Mouse (Mus musculus): ENCODE data around the gene Dock7. TPM values are rescaled to one million over a fixed set of nuclear protein-coding genes. Genes with fewer than 3 reads are reported as not detected.

The Dock7 gene
- total and polyA plus RNA-seq, 3 experiments, result 0.30 TPM; not detected in 2

GRCm38 (mm10) chr4:98924071-98924905 is 196.4 kb downstream of the Dock7 start:
- in situ Hi-C loops (cut with MboI; ENCODE audit: low pct_ligation_motif_present, low pct_unique_long_range_greater_than_20kb, low sequenced_read_pairs) (loop anchor here (25.0 kb wide), 1 partner anchor 537 kb away; the partner anchor contains the start of genes Patj and Tm2d1), dilution Hi-C loops (cut with MboI; ENCODE audit: extremely low pct_ligation_motif_present, extremely low pct_unique_long_range_greater_than_20kb, low sequenced_read_pairs) (no loop called here)
- Histone ChIP-seq H3K36me3 (replicated peaks in 1 of 2; ENCODE audit: control insufficient read depth in 1 of 2, insufficient read depth in 1 of 2, low read length in 1 of 2) (peaks cover 0 to 10% of the 10 kb centered on the region in 2 experiments), H3K27me3 (replicated peaks) (no peaks in the 10 kb centered on the region), H3K27ac (ENCODE audit: insufficient read depth, low read depth) (peak overlapping the region; percentile 90), H3K9ac (ENCODE audit: insufficient read depth, low read depth) (peak overlapping the region; percentile 96), H3K4me3 (replicated peaks in 1 of 3; ENCODE audit: low read depth in 2 of 3, low read length in 2 of 3, poor library complexity in 1 of 3) (peak overlapping the region; percentile 82 to 95 (median 87)), H3K4me1 (ENCODE audit: control insufficient read depth in 1 of 2, insufficient read depth in 2 of 2) (peaks cover 2 to 13% of the 10 kb centered on the region in 2 experiments; a peak in 2 of 4 replicates), H3K9me3 (replicated peaks; ENCODE audit: low read length) (no peaks in the 10 kb centered on the region), H3K4me2 (ENCODE audit: insufficient read depth, low read depth, poor library complexity, severe bottlenecking) (peak overlapping the region; percentile 94), H3K79me2 (replicated peaks; ENCODE audit: control insufficient read depth, extremely low read depth, insufficient read depth, poor library complexity, severe bottlenecking) (peaks cover 38% of the 10 kb centered on the region)
- DNase-seq (ENCODE audit: extremely low read depth), result peak; percentile 23
- peak; percentile 87 for TF ChIP-seq MYC (IDR thresholded peaks at IDR 0.05; ENCODE audit: low read depth, low read length)
- peak; percentile 47; the same call in 1 of the 2 replicates for TF ChIP-seq SIN3A (IDR thresholded peaks at IDR 0.05; ENCODE audit: low read length)
- peak; percentile 68; the same call in 1 of the 2 replicates for TF ChIP-seq MAX (IDR thresholded peaks at IDR 0.05; ENCODE audit: low read length)
- no peak for TF ChIP-seq ELF1 (IDR thresholded peaks at IDR 0.05; ENCODE audit: low read depth, low read length)
- TF ChIP-seq MXI1 (IDR thresholded peaks at IDR 0.05; ENCODE audit: low read depth, low read length), result peak; percentile 87

GRCm38 (mm10) chr4:98923568-98924070 is 197.1 kb downstream of the Dock7 start, which contains the start of gene Usp1:
TSS of gene Usp1 (plus strand) at chr4:98923810.
- Histone ChIP-seq H3K27ac (ENCODE audit: insufficient read depth, low read depth) (peak within 1 kb of the TSS; percentile 90), H3K4me2 (ENCODE audit: insufficient read depth, low read depth, poor library complexity, severe bottlenecking) (peak within 1 kb of the TSS; percentile 94; the same call in 1 of the 2 replicates), H3K9ac (ENCODE audit: insufficient read depth, low read depth) (peak within 1 kb of the TSS; percentile 99), H3K27me3 (replicated peaks) (no peaks in the 10 kb centered on the region), H3K9me3 (replicated peaks; ENCODE audit: low read length) (no peaks in the 10 kb centered on the region), H3K4me3 (replicated peaks in 1 of 3; ENCODE audit: low read depth in 2 of 3, low read length in 2 of 3, poor library complexity in 1 of 3) (peak within 1 kb of the TSS; percentile 87 to 95 (median 88)), H3K36me3 (replicated peaks in 1 of 2; ENCODE audit: control insufficient read depth in 1 of 2, insufficient read depth in 1 of 2, low read length in 1 of 2) (peaks cover 0 to 4% of the 10 kb centered on the region in 2 experiments), H3K4me1 (ENCODE audit: control insufficient read depth in 1 of 2, insufficient read depth in 2 of 2) (peaks cover 2 to 13% of the 10 kb centered on the region in 2 experiments; a peak in 2 of 4 replicates), H3K79me2 (replicated peaks; ENCODE audit: control insufficient read depth, extremely low read depth, insufficient read depth, poor library complexity, severe bottlenecking) (peaks cover 38% of the 10 kb centered on the region)
- DNase-seq (ENCODE audit: extremely low read depth), result no peak
- dilution Hi-C loops (cut with MboI; ENCODE audit: extremely low pct_ligation_motif_present, extremely low pct_unique_long_range_greater_than_20kb, low sequenced_read_pairs), result no loop called here
- TF ChIP-seq CHD1 (IDR thresholded peaks at IDR 0.05; ENCODE audit: low read depth, low read length) (no peak), MAX (IDR thresholded peaks at IDR 0.05; ENCODE audit: low read length) (peak; percentile 99), MXI1 (IDR thresholded peaks at IDR 0.05; ENCODE audit: low read depth, low read length) (peak; percentile 68; the same call in 1 of the 2 replicates), NELFE (IDR thresholded peaks at IDR 0.05; ENCODE audit: low read depth, low read length) (peak; percentile 65), KAT2A (IDR thresholded peaks at IDR 0.05; ENCODE audit: insufficient replicate concordance, low read length) (peak; percentile 79; the same call in 1 of the 2 replicates), ZNF384 (IDR thresholded peaks at IDR 0.05; ENCODE audit: low read depth, low read length) (peak; percentile 97), NRF1 (IDR thresholded peaks at IDR 0.05; ENCODE audit: low read depth, low read length) (peak; percentile 78), CHD2 (IDR thresholded peaks at IDR 0.05; ENCODE audit: low read length) (no peak), E2F4 (IDR thresholded peaks at IDR 0.05; ENCODE audit: insufficient replicate concordance, low read depth, low read length) (0 out of 2 replicates have a peak, but pooled peaks have one; percentile 70), POLR2A (IDR thresholded peaks at IDR 0.05; ENCODE audit: low read depth, low read length) (peak; percentile 73), HCFC1 (IDR thresholded peaks at IDR 0.05; ENCODE audit: low read depth, low read length) (peak; percentile 77), TCF12 (IDR thresholded peaks at IDR 0.05; ENCODE audit: low read depth, low read length) (peak; percentile 75), MEF2A (IDR thresholded peaks at IDR 0.05; ENCODE audit: borderline replicate concordance, low read depth, low read length) (peak; percentile 49; the same call in 1 of the 2 replicates), SIN3A (IDR thresholded peaks at IDR 0.05; ENCODE audit: low read length) (peak; percentile 71; the same call in 1 of the 2 replicates), ETS1 (conservative IDR thresholded peaks at IDR 0.05; ENCODE audit: low read depth, low read length) (no peak), ELF1 (IDR thresholded peaks at IDR 0.05; ENCODE audit: low read depth, low read length) (no peak), MAZ (IDR thresholded peaks at IDR 0.05; ENCODE audit: low read depth, low read length) (peak; percentile 47; the same call in 1 of the 2 replicates), CTCF (conservative IDR thresholded peaks at IDR 0.05 in 1 of 2, IDR thresholded peaks at IDR 0.05 in 1 of 2; ENCODE audit: low read depth in 2 of 2, low read length in 2 of 2) (peak in 1 of 2 experiments; percentile 13; a peak in 1 of 4 replicates), ZC3H11A (IDR thresholded peaks at IDR 0.05; ENCODE audit: low read depth, low read length) (no peak), MYC (IDR thresholded peaks at IDR 0.05; ENCODE audit: low read depth, low read length) (peak; percentile 64; the same call in 1 of the 2 replicates), ZMIZ1 (IDR thresholded peaks at IDR 0.05; ENCODE audit: low read depth, low read length) (0 out of 2 replicates have a peak, but pooled peaks have one; percentile 27), TBP (conservative IDR thresholded peaks at IDR 0.05; ENCODE audit: low read depth, low read length) (peak; percentile 60; the same call in 1 of the 2 replicates), JUN (IDR thresholded peaks at IDR 0.05; ENCODE audit: insufficient read depth, low read depth, low read length) (no peak), BHLHE40 (IDR thresholded peaks at IDR 0.05; ENCODE audit: low read depth, low read length) (peak; percentile 65)
- in situ Hi-C loops (cut with MboI; ENCODE audit: low pct_ligation_motif_present, low pct_unique_long_range_greater_than_20kb, low sequenced_read_pairs), result loop anchor here (25.0 kb wide), 1 partner anchor 536 kb away; the partner anchor contains the start of genes Patj and Tm2d1
